Mouse (Mus musculus): ENCODE results near the gene Nfrkb. TPM values are rescaled to one million over a fixed set of nuclear protein-coding genes. Genes with fewer than 3 reads are reported as not detected.

Nfrkb gene
- polyA plus RNA-seq, 1 experiment: 27.7 TPM

GRCm38 (mm10) chr9:31440366-31440765 lies 54.4 kb downstream of the Nfrkb start:
- WGBS: 94% methylated on average over 5 of the region's 5 CpGs
- no peak for TF ChIP-seq CTCF (IDR thresholded peaks at IDR 0.05; ENCODE audit: borderline replicate concordance, insufficient read depth, low read depth, low read length)
- no peak for TF ChIP-seq POLR2A (IDR thresholded peaks at IDR 0.05; ENCODE audit: borderline replicate concordance, insufficient read depth, low read length)
- DNase-seq: no peak
- H3K27ac ChIP-seq (ENCODE audit: insufficient read depth, low read length): no peak overlapping the region
- no peaks in the 10 kb centered on the region for H3K4me1 ChIP-seq (ENCODE audit: control insufficient read depth, insufficient read depth, low read length)
- no peak overlapping the region for H3K4me3 ChIP-seq (replicated peaks; ENCODE audit: insufficient read depth, low read depth, low read length)
- no peaks in the 10 kb centered on the region for H3K27me3 ChIP-seq (ENCODE audit: control insufficient read depth, insufficient read depth, low read length)

GRCm38 (mm10) chr9:31441487-31441886 lies 55.5 kb downstream of the Nfrkb start:
- Histone ChIP-seq H3K27me3 (ENCODE audit: control insufficient read depth, insufficient read depth, low read length) (no peaks in the 10 kb centered on the region; the same call in 1 of the 2 replicates), H3K4me1 (ENCODE audit: control insufficient read depth, insufficient read depth, low read length) (no peaks in the 10 kb centered on the region), H3K4me3 (replicated peaks; ENCODE audit: insufficient read depth, low read depth, low read length) (no peak overlapping the region), H3K27ac (ENCODE audit: insufficient read depth, low read length) (no peak overlapping the region)
- no peak for DNase-seq
- WGBS: 77% methylated on average over 3 of the region's 3 CpGs
- TF ChIP-seq CTCF (IDR thresholded peaks at IDR 0.05; ENCODE audit: borderline replicate concordance, insufficient read depth, low read depth, low read length) (no peak), POLR2A (IDR thresholded peaks at IDR 0.05; ENCODE audit: borderline replicate concordance, insufficient read depth, low read length) (no peak)

GRCm38 (mm10) chr9:31444236-31444635 lies 58.2 kb downstream of the Nfrkb start:
- DNase-seq: no peak
- 78% methylated on average over 8 of the region's 8 CpGs for WGBS
- no peak overlapping the region for H3K4me3 ChIP-seq (replicated peaks; ENCODE audit: insufficient read depth, low read depth, low read length)
- no peak overlapping the region for H3K27ac ChIP-seq (ENCODE audit: insufficient read depth, low read length)
- TF ChIP-seq POLR2A (IDR thresholded peaks at IDR 0.05; ENCODE audit: borderline replicate concordance, insufficient read depth, low read length): no peak
- no peak for TF ChIP-seq CTCF (IDR thresholded peaks at IDR 0.05; ENCODE audit: borderline replicate concordance, insufficient read depth, low read depth, low read length)
- H3K4me1 ChIP-seq (ENCODE audit: control insufficient read depth, insufficient read depth, low read length): no peaks in the 10 kb centered on the region
- no peaks in the 10 kb centered on the region; the same call in 1 of the 2 replicates for H3K27me3 ChIP-seq (ENCODE audit: control insufficient read depth, insufficient read depth, low read length)

- Histone ChIP-seq H3K27me3 (ENCODE audit: control insufficient read depth, insufficient read depth, low read length) (no peaks in the 10 kb centered on the region; the same call in 1 of the 2 replicates), H3K4me1 (ENCODE audit: control insufficient read depth, insufficient read depth, low read length) (no peaks in the 10 kb centered on the region), H3K27ac (ENCODE audit: insufficient read depth, low read length) (no peak overlapping the region), H3K4me3 (replicated peaks; ENCODE audit: insufficient read depth, low read depth, low read length) (no peak overlapping the region)
- no peak for DNase-seq
- TF ChIP-seq CTCF (IDR thresholded peaks at IDR 0.05; ENCODE audit: borderline replicate concordance, insufficient read depth, low read depth, low read length) (no peak), POLR2A (IDR thresholded peaks at IDR 0.05; ENCODE audit: borderline replicate concordance, insufficient read depth, low read length) (no peak)
- WGBS: 87% methylated on average over 7 of the region's 7 CpGs
Measured at GRCm38 (mm10) chr9:31449145-31449772, 63.3 kb downstream of the Nfrkb start.

GRCm38 (mm10) chr9:31452166-31452565 lies 66.2 kb downstream of the Nfrkb start:
- 82% methylated on average over 10 of the region's 10 CpGs for WGBS
- H3K27me3 ChIP-seq (ENCODE audit: control insufficient read depth, insufficient read depth, low read length): no peaks in the 10 kb centered on the region
- DNase-seq: no peak
- H3K27ac ChIP-seq (ENCODE audit: insufficient read depth, low read length): no peak overlapping the region
- no peaks in the 10 kb centered on the region for H3K4me1 ChIP-seq (ENCODE audit: control insufficient read depth, insufficient read depth, low read length)
- H3K4me3 ChIP-seq (replicated peaks; ENCODE audit: insufficient read depth, low read depth, low read length): no peak overlapping the region
- TF ChIP-seq CTCF (IDR thresholded peaks at IDR 0.05; ENCODE audit: borderline replicate concordance, insufficient read depth, low read depth, low read length): no peak
- TF ChIP-seq POLR2A (IDR thresholded peaks at IDR 0.05; ENCODE audit: borderline replicate concordance, insufficient read depth, low read length): no peak

GRCm38 (mm10) chr9:31454356-31454755 lies 68.4 kb downstream of the Nfrkb start:
- H3K4me1 ChIP-seq (ENCODE audit: control insufficient read depth, insufficient read depth, low read length): no peaks in the 10 kb centered on the region
- DNase-seq: no peak
- no peaks in the 10 kb centered on the region for H3K27me3 ChIP-seq (ENCODE audit: control insufficient read depth, insufficient read depth, low read length)
- H3K4me3 ChIP-seq (replicated peaks; ENCODE audit: insufficient read depth, low read depth, low read length): no peak overlapping the region
- H3K27ac ChIP-seq (ENCODE audit: insufficient read depth, low read length): no peak overlapping the region
- TF ChIP-seq POLR2A (IDR thresholded peaks at IDR 0.05; ENCODE audit: borderline replicate concordance, insufficient read depth, low read length) (no peak), CTCF (IDR thresholded peaks at IDR 0.05; ENCODE audit: borderline replicate concordance, insufficient read depth, low read depth, low read length) (no peak)
- 31% methylated on average over 1 of the region's 1 CpGs for WGBS

GRCm38 (mm10) chr9:31463190-31463589 lies 77.2 kb downstream of the Nfrkb start:
- Histone ChIP-seq H3K27me3 (ENCODE audit: control insufficient read depth, insufficient read depth, low read length) (peaks cover 7% of the 10 kb centered on the region; the same call in 1 of the 2 replicates), H3K4me1 (ENCODE audit: control insufficient read depth, insufficient read depth, low read length) (peaks cover 9% of the 10 kb centered on the region; the same call in 1 of the 2 replicates), H3K4me3 (replicated peaks; ENCODE audit: insufficient read depth, low read depth, low read length) (no peak overlapping the region), H3K27ac (ENCODE audit: insufficient read depth, low read length) (no peak overlapping the region)
- TF ChIP-seq POLR2A (IDR thresholded peaks at IDR 0.05; ENCODE audit: borderline replicate concordance, insufficient read depth, low read length) (no peak), CTCF (IDR thresholded peaks at IDR 0.05; ENCODE audit: borderline replicate concordance, insufficient read depth, low read depth, low read length) (no peak)
- no peak for DNase-seq
- 66% methylated on average over 9 of the region's 9 CpGs for WGBS

All from cerebellum, adult 2 months (tissue).